Mouse (Mus musculus): ENCODE results near the gene Acvr1b. TPM values are rescaled to one million over a fixed set of nuclear protein-coding genes. Genes with fewer than 3 reads are reported as not detected.

Acvr1b gene
- polyA plus RNA-seq, 1 experiment from 2014 or later = 1.6 TPM

- no peaks in the 10 kb centered on the region for H3K9me3 ChIP-seq (replicated peaks)
- no peak overlapping the region for H3K4me3 ChIP-seq (replicated peaks)
- no peak for ATAC-seq (ENCODE audit: insufficient read depth)
- WGBS (ENCODE audit: insufficient replicate concordance) = 28% methylated on average over 13 of the region's 13 CpGs
- H3K9ac ChIP-seq = no peak overlapping the region
- no peak overlapping the region for H3K4me2 ChIP-seq
- H3K27me3 ChIP-seq = no peaks in the 10 kb centered on the region
- H3K36me3 ChIP-seq (replicated peaks) = peaks cover 9% of the 10 kb centered on the region; the same call in 1 of the 2 replicates
- peaks cover 74% of the 10 kb centered on the region for H3K4me1 ChIP-seq (replicated peaks)
- H3K27ac ChIP-seq (replicated peaks) = peak overlapping the region; percentile 20; the same call in 1 of the 2 replicates
Measured at GRCm38 (mm10) chr15:101191459-101192259, 17.8 kb downstream of the Acvr1b start.

- Histone ChIP-seq H3K27me3 (no peaks in the 10 kb centered on the region), H3K4me3 (replicated peaks) (no peak overlapping the region), H3K27ac (replicated peaks) (no peak overlapping the region), H3K9me3 (replicated peaks) (no peaks in the 10 kb centered on the region), H3K9ac (no peak overlapping the region), H3K36me3 (replicated peaks) (peaks cover 9% of the 10 kb centered on the region; the same call in 1 of the 2 replicates), H3K4me2 (no peak overlapping the region), H3K4me1 (replicated peaks) (peaks cover 74% of the 10 kb centered on the region)
- WGBS (ENCODE audit: insufficient replicate concordance) = 49% methylated on average over 7 of the region's 7 CpGs
- ATAC-seq (ENCODE audit: insufficient read depth) = no peak
Measured at GRCm38 (mm10) chr15:101192260-101192640, 18.4 kb downstream of the Acvr1b start.

- WGBS (ENCODE audit: insufficient replicate concordance) = 73% methylated on average over 7 of the region's 7 CpGs
- H3K27me3 ChIP-seq = no peaks in the 10 kb centered on the region
- peaks cover 74% of the 10 kb centered on the region for H3K4me1 ChIP-seq (replicated peaks)
- no peaks in the 10 kb centered on the region for H3K9me3 ChIP-seq (replicated peaks)
- H3K27ac ChIP-seq (replicated peaks) = no peak overlapping the region
- H3K4me2 ChIP-seq = no peak overlapping the region
- no peak overlapping the region for H3K4me3 ChIP-seq (replicated peaks)
- H3K36me3 ChIP-seq (replicated peaks) = peaks cover 9% of the 10 kb centered on the region; the same call in 1 of the 2 replicates
- ATAC-seq (ENCODE audit: insufficient read depth) = no peak
- no peak overlapping the region for H3K9ac ChIP-seq
Measured at GRCm38 (mm10) chr15:101192651-101193050, 18.8 kb downstream of the Acvr1b start.

GRCm38 (mm10) chr15:101193971-101194370 lies 20.1 kb downstream of the Acvr1b start:
- Histone ChIP-seq H3K36me3 (replicated peaks) (peaks cover 11% of the 10 kb centered on the region), H3K4me3 (replicated peaks) (no peak overlapping the region), H3K4me2 (no peak overlapping the region), H3K27ac (replicated peaks) (no peak overlapping the region), H3K9ac (no peak overlapping the region), H3K9me3 (replicated peaks) (no peaks in the 10 kb centered on the region), H3K4me1 (replicated peaks) (peaks cover 74% of the 10 kb centered on the region), H3K27me3 (no peaks in the 10 kb centered on the region)
- 66% methylated on average over 6 of the region's 6 CpGs for WGBS (ENCODE audit: insufficient replicate concordance)
- no peak for ATAC-seq (ENCODE audit: insufficient read depth)

GRCm38 (mm10) chr15:101194951-101195823 lies 21.3 kb downstream of the Acvr1b start:
- Histone ChIP-seq H3K36me3 (replicated peaks) (peaks cover 19% of the 10 kb centered on the region), H3K9ac (no peak overlapping the region), H3K9me3 (replicated peaks) (no peaks in the 10 kb centered on the region), H3K27me3 (no peaks in the 10 kb centered on the region), H3K4me2 (no peak overlapping the region), H3K27ac (replicated peaks) (peak overlapping the region; percentile 33; the same call in 1 of the 2 replicates), H3K4me3 (replicated peaks) (no peak overlapping the region), H3K4me1 (replicated peaks) (peaks cover 63% of the 10 kb centered on the region)
- 59% methylated on average over 16 of the region's 16 CpGs for WGBS (ENCODE audit: insufficient replicate concordance)
- ATAC-seq (ENCODE audit: insufficient read depth) = peak; percentile 37; the same call in 1 of the 2 replicates

GRCm38 (mm10) chr15:101196079-101196795 lies 22.4 kb downstream of the Acvr1b start:
- ATAC-seq (ENCODE audit: insufficient read depth) = no peak
- 68% methylated on average over 8 of the region's 8 CpGs for WGBS (ENCODE audit: insufficient replicate concordance)
- peaks cover 30% of the 10 kb centered on the region for H3K36me3 ChIP-seq (replicated peaks)
- H3K27ac ChIP-seq (replicated peaks) = 0 out of 2 replicates have a peak overlapping the region, but pooled peaks have one; percentile 33
- H3K9me3 ChIP-seq (replicated peaks) = no peaks in the 10 kb centered on the region
- H3K4me1 ChIP-seq (replicated peaks) = peaks cover 54% of the 10 kb centered on the region
- H3K27me3 ChIP-seq = no peaks in the 10 kb centered on the region
- no peak overlapping the region for H3K4me3 ChIP-seq (replicated peaks)
- no peak overlapping the region for H3K4me2 ChIP-seq
- H3K9ac ChIP-seq = no peak overlapping the region

- Histone ChIP-seq H3K9me3 (replicated peaks) (no peaks in the 10 kb centered on the region), H3K27me3 (no peaks in the 10 kb centered on the region), H3K4me1 (replicated peaks) (peaks cover 46% of the 10 kb centered on the region), H3K4me2 (no peak overlapping the region), H3K9ac (no peak overlapping the region), H3K27ac (replicated peaks) (no peak overlapping the region), H3K4me3 (replicated peaks) (no peak overlapping the region), H3K36me3 (replicated peaks) (peaks cover 37% of the 10 kb centered on the region)
- no peak for ATAC-seq (ENCODE audit: insufficient read depth)
Measured at GRCm38 (mm10) chr15:101196961-101197360, 23.1 kb downstream of the Acvr1b start.

- no peak overlapping the region for H3K27ac ChIP-seq (replicated peaks)
- H3K9ac ChIP-seq = no peak overlapping the region
- H3K27me3 ChIP-seq = no peaks in the 10 kb centered on the region
- 71% methylated on average over 15 of the region's 15 CpGs for WGBS (ENCODE audit: insufficient replicate concordance)
- no peaks in the 10 kb centered on the region for H3K9me3 ChIP-seq (replicated peaks)
- H3K4me3 ChIP-seq (replicated peaks) = no peak overlapping the region
- ATAC-seq (ENCODE audit: insufficient read depth) = no peak
- H3K36me3 ChIP-seq (replicated peaks) = peaks cover 42% of the 10 kb centered on the region
- peaks cover 40% of the 10 kb centered on the region for H3K4me1 ChIP-seq (replicated peaks)
- H3K4me2 ChIP-seq = no peak overlapping the region
Measured at GRCm38 (mm10) chr15:101197497-101198179, 23.8 kb downstream of the Acvr1b start.

- 27% methylated on average over 3 of the region's 3 CpGs for WGBS (ENCODE audit: insufficient replicate concordance)
- no peak overlapping the region for H3K9ac ChIP-seq
- H3K36me3 ChIP-seq (replicated peaks) = peaks cover 42% of the 10 kb centered on the region
- H3K27me3 ChIP-seq = no peaks in the 10 kb centered on the region
- peaks cover 34% of the 10 kb centered on the region for H3K4me1 ChIP-seq (replicated peaks)
- H3K27ac ChIP-seq (replicated peaks) = no peak overlapping the region
- ATAC-seq (ENCODE audit: insufficient read depth) = peak; percentile 41; the same call in 1 of the 2 replicates
- H3K4me3 ChIP-seq (replicated peaks) = no peak overlapping the region
- no peak overlapping the region for H3K4me2 ChIP-seq
- no peaks in the 10 kb centered on the region for H3K9me3 ChIP-seq (replicated peaks)
Measured at GRCm38 (mm10) chr15:101198218-101198617, 24.4 kb downstream of the Acvr1b start.

- no peak overlapping the region for H3K9ac ChIP-seq
- no peaks in the 10 kb centered on the region for H3K9me3 ChIP-seq (replicated peaks)
- 77% methylated on average over 14 of the region's 14 CpGs for WGBS (ENCODE audit: insufficient replicate concordance)
- no peak for ATAC-seq (ENCODE audit: insufficient read depth)
- no peak overlapping the region for H3K4me3 ChIP-seq (replicated peaks)
- no peak overlapping the region for H3K27ac ChIP-seq (replicated peaks)
- peaks cover 45% of the 10 kb centered on the region for H3K36me3 ChIP-seq (replicated peaks)
- no peaks in the 10 kb centered on the region for H3K27me3 ChIP-seq
- H3K4me2 ChIP-seq = no peak overlapping the region
- H3K4me1 ChIP-seq (replicated peaks) = peaks cover 31% of the 10 kb centered on the region
Measured at GRCm38 (mm10) chr15:101198850-101199249, 25.0 kb downstream of the Acvr1b start.
